In the genomic region with DNA sequence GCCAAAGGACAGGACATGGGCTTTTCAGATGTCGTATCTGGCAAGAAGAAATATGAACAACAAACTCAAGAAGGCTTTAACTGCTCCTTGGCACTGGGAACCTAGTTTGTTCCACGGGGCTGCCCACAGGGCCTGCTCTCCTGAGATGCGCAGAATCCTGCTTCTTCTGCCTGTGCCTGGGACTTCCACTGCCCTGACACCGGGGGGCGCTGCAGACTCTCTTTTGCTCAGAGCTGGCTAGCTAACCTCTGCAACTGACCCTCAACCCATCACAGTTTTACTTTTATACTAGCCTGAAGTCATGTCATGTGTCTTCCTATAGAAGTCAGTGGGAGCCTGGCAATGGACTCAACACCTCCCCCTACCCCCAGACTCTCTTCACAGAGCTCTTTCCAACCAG, we compare ENCODE assay signal across 9 mouse cellular contexts. TPM values are rescaled to one million over a fixed set of nuclear protein-coding genes. Genes with fewer than 3 reads are reported as not detected.
DNase-seq lines count a peak whose midpoint lies in the region; ATAC-seq and TF ChIP-seq lines count a peak whose summit lies in the region.
"Had no signal": no experiment of that assay in that cellular context is flagged by ENCODE, and none has a peak within 500 bp of the region (broad histone marks: within the 10 kb centered on the region; RNA-seq: fewer than 3 reads in every experiment).

No protein-coding gene starts in this region.

- H3K9me3 ChIP-seq in stomach, postnatal 0 days (ENCODE audit: control insufficient read depth, low read length): no peaks in the 10 kb centered on the region
- H3K9me3 ChIP-seq: midbrain, embryonic 12.5 days had no signal

- H3K27me3 ChIP-seq in stomach, postnatal 0 days (ENCODE audit: control insufficient read depth, insufficient read depth, low read length): no peaks in the 10 kb centered on the region
- H3K27me3 ChIP-seq: midbrain, embryonic 12.5 days had no signal

- no peak overlapping the region for H3K27ac ChIP-seq in embryonic fibroblast, embryonic 13.5 days (ENCODE audit: insufficient read depth, low read length)
- no peak overlapping the region for H3K27ac ChIP-seq in stomach, postnatal 0 days (replicated peaks)
- H3K27ac ChIP-seq: midbrain, embryonic 12.5 days had no signal

- no peak overlapping the region for H3K4me2 ChIP-seq in stomach, postnatal 0 days (replicated peaks; ENCODE audit: low read depth)
- H3K4me2 ChIP-seq: midbrain, embryonic 12.5 days had no signal

- H3K9ac ChIP-seq in stomach, postnatal 0 days (ENCODE audit: low read length): no peak overlapping the region
- H3K9ac ChIP-seq: midbrain, embryonic 12.5 days had no signal

- TF ChIP-seq EP300 in stomach, postnatal 0 days (optimal IDR thresholded peaks at IDR 0.05): no peak

- no peak for DNase-seq in frontal cortex, adult 2 months (ENCODE audit: extremely low spot score in 1 of 2, low spot score in 1 of 2)
- peak; percentile 19 to 53 for DNase-seq in spleen, adult 18-20 months
- DNase-seq in spleen, adult 12 weeks (ENCODE audit: low spot score): no peak
- peak; percentile 40 for DNase-seq in lung, adult 2 months
- peak; percentile 69 for DNase-seq in stomach, postnatal 0 days (ENCODE audit: low spot score)
- DNase-seq in yolk sac, embryonic 10.5 days (ENCODE audit: low spot score): no peak

- no peak overlapping the region for H3K4me3 ChIP-seq in embryonic fibroblast, embryonic 13.5 days (ENCODE audit: insufficient read depth, low read length)
- H3K4me3 ChIP-seq in lung, adult 2 months (replicated peaks; ENCODE audit: extremely low read depth, low read depth, low read length): no peak overlapping the region
- no peak overlapping the region for H3K4me3 ChIP-seq in stomach, postnatal 0 days (ENCODE audit: low read depth, low read length)
- H3K4me3 ChIP-seq: midbrain, embryonic 12.5 days had no signal

- 0 out of 2 replicates have a peak, but pooled peaks have one; percentile 8 for ATAC-seq in frontal cortex, adult (ENCODE audit: low TSS enrichment)
- no peak for ATAC-seq in stomach, postnatal 0 days (ENCODE audit: low FRiP score, low TSS enrichment)

- H3K36me3 ChIP-seq in stomach, postnatal 0 days (ENCODE audit: control insufficient read depth, insufficient read depth, low read length): no peaks in the 10 kb centered on the region
- H3K36me3 ChIP-seq: midbrain, embryonic 12.5 days had no signal

- H3K4me1 ChIP-seq in embryonic fibroblast, embryonic 13.5 days (ENCODE audit: control insufficient read depth, insufficient read depth, low read length): no peaks in the 10 kb centered on the region
- H3K4me1 ChIP-seq in lung, adult 2 months (ENCODE audit: control insufficient read depth, insufficient read depth, low read length): no peaks in the 10 kb centered on the region
- no peaks in the 10 kb centered on the region for H3K4me1 ChIP-seq in stomach, postnatal 0 days (replicated peaks; ENCODE audit: control insufficient read depth, insufficient read depth)

- peak; percentile 54 for TF ChIP-seq CTCF in embryonic fibroblast, embryonic 13.5 days (IDR thresholded peaks at IDR 0.05; ENCODE audit: borderline replicate concordance, insufficient read depth, low read length)
- peak; percentile 67 for TF ChIP-seq CTCF in lung, adult 2 months (IDR thresholded peaks at IDR 0.05; ENCODE audit: insufficient read depth, low read length)
- TF ChIP-seq CTCF in stomach, postnatal 0 days (IDR thresholded peaks at IDR 0.05; ENCODE audit: low read depth): peak; percentile 75

- WGBS in lung, adult 2 months: 47% methylated on average over 5 of the region's 5 CpGs
- WGBS in stomach, postnatal 0 days: 55% methylated on average over 5 of the region's 5 CpGs

- no peak for TF ChIP-seq POLR2A in embryonic fibroblast, embryonic 13.5 days (IDR thresholded peaks at IDR 0.05; ENCODE audit: low read depth, low read length)
- TF ChIP-seq POLR2A in lung, adult 2 months (IDR thresholded peaks at IDR 0.05; ENCODE audit: borderline replicate concordance, extremely low read depth, low read depth, low read length): no peak

RNA-seq across cellular contexts. Expression of a gene that starts 23.7 kb away (rescaled TPM):
- polyA plus RNA-seq in frontal cortex, adult 2 months (2012; rRNA removed): 570 and 587 TPM in 2 replicates
- 0.62 and 0.90 TPM in 2 replicates for polyA plus RNA-seq in embryonic fibroblast, embryonic 13.5 days (2011; ENCODE audit: insufficient read length, low read depth, missing spikeins)
- 1.4 and 1.5 TPM in 2 replicates for polyA plus RNA-seq in lung, adult 2 months (2012; rRNA removed)
- polyA plus RNA-seq in stomach, postnatal 0 days (2015; fragmentation: Nextera tagmentation; extraction: Ambion mirVana): 1.7 and 1.8 TPM in 2 replicates

Comparison
In these comparisons a context has a peak if more than half of its experiments do, and no peak if none do; other contexts are left out.
1. DNase-seq: peak in spleen, adult 18-20 months (2 of 2), lung, adult 2 months (single experiment) and stomach, postnatal 0 days (single experiment); none in frontal cortex, adult 2 months (0 of 2), spleen, adult 12 weeks (single experiment) and yolk sac, embryonic 10.5 days (single experiment).
2. RNA of a gene that starts 23.7 kb away (polyA plus RNA-seq): 570 to 587 TPM in frontal cortex, adult 2 months; 1.7 to 1.8 TPM in stomach, postnatal 0 days, 1.4 to 1.5 TPM in lung, adult 2 months and 0.62 to 0.90 TPM in embryonic fibroblast, embryonic 13.5 days; every median in the first group is over 100 times any median in the second.
3. Peak in every context shown above with its lines, with median percentiles within 50 percentile points of each other: CTCF ChIP-seq.